Mouse (Mus musculus) liver (tissue): Measurements from ENCODE around the gene Svopl.

ENCODE experiments used
- DNase-seq: peaks from one replicate; pipeline ENCODE4 v3.0.0-alpha.2; 2020; ENCODE audit warnings: mixed read lengths

Svopl gene

GRCm38 (mm10) chr6:38046838-38047237, at the start of gene Svopl:
Gene Svopl (minus strand): TSS chr6:38046996.
- DNase-seq = no peak

DNA sequence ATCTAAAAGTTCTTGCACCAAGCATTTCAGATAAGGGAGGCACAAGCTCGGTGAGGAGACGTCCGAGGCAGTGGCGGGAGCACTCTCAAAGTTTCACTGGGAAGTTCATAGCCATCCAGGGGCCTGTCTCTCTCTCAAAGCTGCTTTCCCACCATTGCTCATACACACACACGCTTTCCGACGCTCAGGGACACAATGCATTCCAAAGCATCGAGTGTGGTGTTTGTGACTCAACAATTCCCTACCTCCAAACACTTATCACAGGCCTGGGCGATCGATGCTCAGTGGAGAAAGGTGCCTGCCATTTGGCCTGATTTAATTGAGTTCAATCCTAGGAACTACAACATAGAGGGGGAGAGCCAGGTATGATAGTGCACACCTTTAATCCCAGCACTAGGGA, 47.9 kb upstream of the Svopl start:
- no peak for DNase-seq

DNA sequence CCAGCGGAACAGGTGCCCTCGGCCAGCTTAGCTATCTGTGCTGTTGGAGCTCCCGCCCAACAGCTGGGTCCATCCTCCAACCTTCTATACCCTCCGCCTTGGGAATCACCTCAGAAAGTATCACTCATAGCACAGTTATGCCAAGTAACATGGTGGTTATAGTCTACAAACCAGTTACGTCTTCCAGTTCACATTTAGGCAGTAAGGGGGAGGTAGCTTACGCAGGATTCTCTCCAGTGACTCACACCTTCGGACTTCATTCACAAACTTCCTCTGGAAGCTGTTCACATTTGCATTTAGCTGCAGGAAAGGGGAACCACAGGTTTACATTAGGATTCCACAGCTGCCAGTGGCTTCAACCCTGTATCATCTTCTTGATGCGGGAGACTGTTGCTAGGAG, 45.7 kb upstream of the Svopl start:
- DNase-seq = no peak

DNA sequence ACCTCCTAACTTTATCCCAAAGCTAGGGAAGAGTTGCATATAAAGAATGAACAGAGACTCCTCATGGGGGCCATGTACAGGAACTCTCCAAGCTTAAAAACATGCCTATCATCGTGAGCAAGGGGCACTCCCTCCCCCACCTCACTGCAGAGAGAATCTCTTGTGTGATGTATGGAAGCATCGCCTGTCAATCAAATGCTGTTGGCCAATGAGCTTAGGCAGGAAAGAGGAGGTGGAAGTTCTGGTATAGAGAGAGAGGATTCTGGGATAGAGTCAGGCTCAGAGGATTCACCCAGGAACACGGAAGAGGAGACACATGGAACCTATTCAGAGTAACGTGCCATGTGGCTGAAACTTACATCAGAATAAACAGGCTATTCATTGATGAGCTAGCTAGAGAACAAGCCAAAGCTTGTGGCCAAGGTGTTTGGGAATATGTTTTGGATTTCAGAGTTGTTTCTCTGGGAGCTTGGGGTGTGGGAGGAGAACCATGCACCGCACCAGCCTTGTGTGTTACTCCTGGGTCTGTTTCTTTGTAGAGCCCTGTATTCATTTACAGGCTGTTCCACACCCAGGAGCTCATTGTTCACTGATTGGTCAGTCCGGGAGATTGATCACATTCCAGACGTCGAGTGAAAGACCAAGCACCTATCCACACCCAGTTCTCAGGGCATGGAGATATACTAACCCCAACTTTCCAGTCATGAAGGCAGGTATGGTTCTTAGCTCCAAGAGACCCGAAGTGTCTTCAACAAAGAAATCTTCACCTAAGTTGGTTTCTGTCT, 40.6 kb upstream of the Svopl start:
- no peak for DNase-seq

GRCm38 (mm10) chr6:38083204-38083603, 36.4 kb upstream of the Svopl start:
- DNase-seq = no peak

- peak; percentile 32 for DNase-seq
These were observed 35.0 kb upstream of the Svopl start for GRCm38 (mm10) chr6:38081727-38082341.

GRCm38 (mm10) chr6:38080364-38080763, 33.6 kb upstream of the Svopl start:
- no peak for DNase-seq

DNA sequence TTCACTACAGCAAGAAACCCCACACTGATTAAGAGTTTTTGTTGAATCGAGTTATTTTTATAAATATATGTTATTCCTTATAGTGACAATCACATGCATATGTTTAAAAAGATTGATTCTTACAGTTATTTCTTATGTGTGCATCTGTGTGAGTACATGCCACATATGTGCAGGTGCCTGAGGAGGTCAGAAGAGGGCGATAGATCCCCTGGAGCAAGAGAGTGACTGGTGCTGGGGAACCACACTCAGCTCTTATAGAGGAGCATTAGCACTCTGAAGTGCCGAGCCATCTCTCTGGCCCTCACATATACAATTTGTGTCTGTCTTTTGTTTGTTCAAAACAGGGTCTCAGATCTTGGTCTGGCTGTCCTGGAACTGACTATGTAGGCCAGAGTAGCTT, 26.8 kb upstream of the Svopl start:
- DNase-seq = no peak

DNA sequence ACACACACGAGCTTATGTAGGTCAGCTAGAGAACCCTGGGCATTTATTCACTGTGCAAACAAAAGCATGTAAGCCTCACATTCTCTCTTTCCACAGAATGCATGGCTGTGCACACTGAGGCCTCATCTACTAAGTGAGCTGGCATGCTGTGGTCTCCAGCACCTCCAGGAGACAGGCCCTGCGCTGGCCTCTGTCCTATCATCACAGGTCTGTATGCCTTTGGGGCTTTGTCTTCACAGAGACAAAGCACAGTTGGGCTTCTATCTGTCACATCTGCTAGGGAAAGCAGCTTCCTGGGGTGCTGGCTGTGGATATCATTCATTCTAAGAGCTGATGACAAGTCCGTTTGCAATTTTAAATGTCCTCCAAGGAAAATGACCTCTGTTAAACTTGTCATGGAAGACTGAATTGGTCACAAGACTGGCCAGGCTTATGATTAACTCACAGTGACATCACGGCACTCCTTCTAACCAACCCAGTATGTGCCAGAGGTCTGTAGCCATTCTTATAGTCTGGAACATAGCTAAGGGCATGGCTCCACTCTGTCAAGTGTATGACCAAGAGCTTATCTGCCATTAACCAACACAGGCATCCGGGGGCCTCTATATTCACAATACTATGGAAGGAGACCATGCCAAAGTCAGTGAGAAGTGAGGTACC, 25.5 kb upstream of the Svopl start:
- no peak for DNase-seq

DNA sequence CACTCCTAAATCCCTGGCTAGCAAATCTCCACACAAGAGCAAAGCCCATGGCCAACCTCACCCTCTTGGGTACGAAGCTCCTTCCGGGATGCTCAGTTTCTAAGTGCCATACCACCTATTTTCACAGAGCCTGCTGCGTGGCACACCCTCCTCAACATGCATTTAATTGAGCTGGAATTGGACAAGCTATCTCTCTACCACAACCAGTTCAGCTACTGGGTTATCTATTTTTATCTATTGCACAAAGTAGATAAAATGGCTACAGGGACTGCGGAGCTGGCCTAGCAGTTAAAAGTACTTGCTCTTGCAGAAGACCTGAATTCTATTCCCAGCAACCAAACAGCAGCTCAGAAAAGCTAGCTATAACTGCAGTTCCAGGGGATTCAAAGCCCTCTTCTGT, 24.5 kb upstream of the Svopl start:
- DNase-seq = peak; percentile 16

DNA sequence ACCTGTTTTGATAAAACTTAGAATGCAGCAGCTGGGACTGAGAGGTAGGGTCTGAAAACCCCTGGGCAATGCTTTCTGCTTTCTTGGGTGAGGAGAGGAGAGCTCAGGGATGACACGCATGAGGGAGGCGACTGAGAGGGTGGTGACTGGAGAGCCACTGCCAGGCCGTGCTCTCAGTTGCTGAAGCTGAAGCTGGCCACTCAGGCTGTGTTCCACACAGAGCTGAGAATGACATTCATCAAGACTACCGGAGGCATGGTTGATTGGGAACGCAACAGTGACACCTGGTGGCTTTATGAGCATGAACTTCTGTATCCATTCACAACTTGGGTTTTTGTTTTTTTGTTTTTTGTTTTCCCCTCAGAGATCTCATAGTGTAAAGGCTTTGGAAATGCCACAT, 19.4 kb upstream of the Svopl start:
- peak; percentile 52 for DNase-seq

DNA sequence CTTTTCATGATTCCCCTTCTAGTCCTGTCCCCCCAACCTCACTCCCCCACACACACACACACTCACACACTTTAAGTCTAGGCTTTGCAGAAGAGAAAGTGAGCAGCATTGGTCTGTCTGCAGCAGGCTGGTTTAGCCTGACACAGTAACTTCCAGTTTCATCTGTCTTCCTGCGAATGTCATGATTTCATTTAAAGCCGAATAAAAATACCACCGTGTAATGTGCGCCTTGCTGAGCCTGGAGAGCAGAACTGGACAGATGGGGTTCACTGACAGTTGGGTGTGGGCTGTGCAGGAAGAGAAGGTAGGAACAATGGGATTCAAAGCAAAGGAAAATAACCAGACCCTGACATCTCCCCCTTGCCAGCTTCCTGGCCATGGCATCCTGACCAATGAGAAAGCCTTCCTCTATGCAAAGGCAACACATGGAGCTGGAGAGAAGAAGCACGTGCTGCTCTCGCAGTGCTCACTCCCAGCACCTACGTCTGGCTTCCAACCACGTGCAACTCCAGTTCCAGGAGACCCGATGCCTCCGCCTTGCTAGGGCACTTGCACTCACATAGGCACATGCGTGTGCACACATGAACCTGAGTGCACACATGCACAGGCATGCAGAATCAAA, 18.8 kb upstream of the Svopl start:
- no peak for DNase-seq

GRCm38 (mm10) chr6:38065122-38065500, 18.3 kb upstream of the Svopl start:
- no peak for DNase-seq

DNA sequence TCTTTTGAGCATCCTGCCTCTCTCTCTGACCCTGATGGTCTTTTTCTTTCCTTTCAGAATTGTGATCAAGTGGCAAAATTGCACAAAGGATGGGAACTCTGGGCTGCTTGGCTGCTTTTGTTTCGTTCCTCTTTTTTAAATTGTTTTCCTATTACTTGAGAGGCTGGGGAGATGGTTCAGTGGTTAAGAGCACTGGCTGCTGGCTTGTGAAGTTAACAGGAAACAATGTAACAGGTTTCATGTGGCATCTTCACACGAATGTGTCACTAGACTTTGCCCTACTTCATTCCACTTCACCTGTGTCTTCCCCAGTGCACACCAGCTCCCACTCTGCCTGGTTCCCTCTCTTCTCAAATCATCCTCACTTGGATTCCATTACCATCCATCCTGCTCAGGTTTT, 17.8 kb upstream of the Svopl start:
- DNase-seq = no peak

DNA sequence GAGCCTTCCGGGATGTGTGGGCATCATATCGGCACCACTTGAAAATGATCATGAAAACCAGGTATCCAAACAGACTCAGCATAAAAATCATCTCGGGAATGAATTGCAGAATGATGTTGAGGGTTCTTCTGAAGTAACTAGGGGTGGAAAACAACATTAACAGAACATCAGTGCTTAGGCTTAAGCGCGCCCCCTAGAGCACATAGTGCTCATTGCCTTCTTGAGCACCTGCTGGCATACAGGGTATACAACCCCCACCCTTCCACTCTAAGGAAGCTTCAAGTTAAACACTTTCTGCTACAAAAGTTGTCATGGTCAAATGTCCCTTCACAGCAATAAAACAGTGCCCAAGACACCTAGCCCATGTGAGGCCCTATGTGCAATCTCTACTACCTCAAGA, 12.0 kb upstream of the Svopl start:
- DNase-seq = peak; percentile 14

- DNase-seq = no peak
These were observed 8.9 kb upstream of the Svopl start for GRCm38 (mm10) chr6:38055471-38056330.

DNA sequence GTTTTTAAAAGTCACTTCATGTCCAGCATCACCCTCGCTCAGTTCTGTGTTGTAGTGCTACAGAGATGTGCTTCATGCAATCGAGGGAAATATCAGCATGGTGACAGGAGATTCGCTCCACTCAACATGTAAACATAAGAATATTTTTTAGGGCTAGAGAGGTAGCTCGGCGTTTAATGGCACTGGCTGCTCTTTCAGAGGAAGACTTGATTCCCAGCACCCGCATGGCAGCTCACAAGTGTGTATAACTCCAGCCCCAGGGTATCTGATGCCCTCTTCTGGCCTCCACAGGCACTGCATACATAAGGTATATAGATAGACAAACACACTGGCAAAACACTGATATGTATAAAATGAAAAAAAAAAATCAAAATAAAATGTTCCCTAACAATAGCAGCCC, 2.8 kb upstream of the Svopl start:
- DNase-seq = no peak

- no peak for DNase-seq
These were observed 2.2 kb upstream of the Svopl start for GRCm38 (mm10) chr6:38048800-38049561.

DNA sequence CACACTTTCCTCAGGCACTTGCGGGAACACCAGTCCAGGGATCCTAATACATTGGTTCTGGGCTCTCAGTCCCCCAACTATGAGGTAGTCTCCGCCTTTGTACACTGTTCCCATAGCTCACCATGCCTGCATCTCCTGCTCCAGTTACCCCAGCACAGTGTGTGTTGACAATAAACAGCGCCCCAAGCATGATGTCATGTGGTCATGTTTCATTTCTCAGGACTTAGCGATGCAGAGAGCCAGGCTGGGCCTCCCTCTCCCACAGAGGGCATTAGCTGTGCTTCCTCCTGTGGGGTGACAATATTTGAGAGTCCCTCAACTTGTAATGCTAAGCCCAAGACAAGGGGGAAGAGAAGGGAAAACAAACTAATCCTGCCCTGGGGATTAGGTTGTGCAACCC, 1.2 kb upstream of the Svopl start:
- no peak for DNase-seq

DNA sequence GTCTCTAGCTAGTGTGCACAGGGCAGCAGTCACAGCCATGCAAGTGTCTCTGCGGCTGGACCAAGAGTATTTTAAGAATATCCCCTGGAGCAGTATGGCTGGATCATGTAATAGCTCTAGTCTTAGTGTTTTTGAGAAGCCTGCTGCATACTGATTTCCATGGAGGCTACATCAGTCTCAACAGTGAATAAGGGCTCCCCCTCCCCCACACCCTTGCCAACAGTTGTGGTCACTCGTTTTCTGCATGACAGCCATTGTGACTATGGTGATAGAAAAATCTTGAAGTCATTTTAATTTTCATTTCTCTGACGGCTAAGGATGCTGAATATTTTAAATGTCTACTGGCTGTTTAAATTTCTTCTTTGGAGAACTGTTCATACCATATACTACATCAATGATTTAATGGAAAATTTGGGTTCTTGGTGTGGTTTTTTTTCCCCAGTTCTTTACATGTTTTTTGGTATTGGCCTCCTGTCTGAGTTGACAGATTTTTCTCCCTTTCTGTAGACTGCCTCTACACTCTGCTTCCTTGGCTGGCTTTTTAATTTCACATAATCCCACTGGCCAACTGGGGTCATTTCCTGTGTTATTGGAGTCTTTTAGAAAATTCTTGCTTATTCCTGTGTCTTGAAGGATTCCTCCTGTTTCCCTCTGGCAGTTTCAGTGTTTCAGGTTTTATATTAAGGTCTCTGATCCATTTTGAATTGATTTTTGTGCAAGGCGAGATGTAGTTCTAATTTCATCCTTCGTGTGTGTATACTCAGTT, 13.8 kb downstream of the Svopl start:
- DNase-seq = no peak

- no peak for DNase-seq
These were observed 14.8 kb downstream of the Svopl start for GRCm38 (mm10) chr6:38031924-38032540.
